Mouse (Mus musculus) urinary bladder, postnatal 14 days (tissue): ENCODE data around the gene Adamts20.

Source experiments
- DNase-seq: peaks from one replicate; pipeline ENCODE4 v3.0.0; 2021; ENCODE audit warnings: low spot score

The Adamts20 gene

GRCm38 (mm10) chr15:94342365-94342764, 122.9 kb downstream of the Adamts20 start:
- DNase-seq: peak; percentile 78

GRCm38 (mm10) chr15:94339011-94339410, 126.2 kb downstream of the Adamts20 start:
- no peak for DNase-seq

GRCm38 (mm10) chr15:94334586-94334985, 130.6 kb downstream of the Adamts20 start:
- no peak for DNase-seq

- no peak for DNase-seq
These were observed 138.6 kb downstream of the Adamts20 start for GRCm38 (mm10) chr15:94326626-94327025.

- peak; percentile 59 for DNase-seq
These were observed 139.6 kb downstream of the Adamts20 start for GRCm38 (mm10) chr15:94325509-94326181.

GRCm38 (mm10) chr15:94316171-94316570, 149.0 kb downstream of the Adamts20 start:
- DNase-seq: no peak

GRCm38 (mm10) chr15:94309689-94310088, 155.5 kb downstream of the Adamts20 start:
- DNase-seq: no peak

GRCm38 (mm10) chr15:94307888-94308287, 157.3 kb downstream of the Adamts20 start:
- no peak for DNase-seq

GRCm38 (mm10) chr15:94303151-94303550, 162.1 kb downstream of the Adamts20 start:
- DNase-seq: no peak

GRCm38 (mm10) chr15:94294084-94294483, 171.1 kb downstream of the Adamts20 start:
- no peak for DNase-seq

GRCm38 (mm10) chr15:94288015-94288414, 177.2 kb downstream of the Adamts20 start:
- no peak for DNase-seq

- DNase-seq: no peak
These were observed 177.7 kb downstream of the Adamts20 start for GRCm38 (mm10) chr15:94287495-94287894.

GRCm38 (mm10) chr15:94276418-94276817, 188.8 kb downstream of the Adamts20 start:
- DNase-seq: no peak

- DNase-seq: peak; percentile 83
These were observed 199.6 kb downstream of the Adamts20 start for GRCm38 (mm10) chr15:94265630-94266029.

- DNase-seq: no peak
These were observed 200.7 kb downstream of the Adamts20 start for GRCm38 (mm10) chr15:94264497-94264879.

GRCm38 (mm10) chr15:94263866-94264496, 201.2 kb downstream of the Adamts20 start:
- DNase-seq: no peak

- DNase-seq: no peak
These were observed 202.0 kb downstream of the Adamts20 start for GRCm38 (mm10) chr15:94263241-94263640.

GRCm38 (mm10) chr15:94259497-94259896, 205.7 kb downstream of the Adamts20 start:
- no peak for DNase-seq

- DNase-seq: no peak
These were observed 209.7 kb downstream of the Adamts20 start for GRCm38 (mm10) chr15:94255538-94255937.

GRCm38 (mm10) chr15:94254861-94255516, 210.2 kb downstream of the Adamts20 start:
- no peak for DNase-seq

- no peak for DNase-seq
These were observed 210.9 kb downstream of the Adamts20 start for GRCm38 (mm10) chr15:94254091-94254860.

- DNase-seq: no peak
These were observed 212.1 kb downstream of the Adamts20 start for GRCm38 (mm10) chr15:94252962-94253712.
